Mouse (Mus musculus) ES-Bruce4 (cell line): ENCODE data around the gene Ttbk1. TPM values are rescaled to one million over a fixed set of nuclear protein-coding genes. Genes with fewer than 3 reads are reported as not detected.

Source experiments
- H3K27ac ChIP-seq: 2 replicates; pipeline ENCODE4 v1.5.1; 2012; ENCODE audit warnings: low read length, inconsistent platforms; ENCODE audit not compliant: insufficient read depth
- H3K27me3 ChIP-seq: 2 replicates; pipeline ENCODE4 v1.6.1; 2012; ENCODE audit warnings: mild to moderate bottlenecking, low read length, inconsistent platforms; ENCODE audit not compliant: control insufficient read depth, poor library complexity, insufficient read depth, severe bottlenecking
- H3K36me3 ChIP-seq: 2 replicates; pipeline ENCODE4 v1.6.1; 2012; ENCODE audit warnings: inconsistent platforms, mild to moderate bottlenecking, low read length, moderate library complexity; ENCODE audit not compliant: control insufficient read depth, poor library complexity, insufficient read depth, severe bottlenecking
- H3K4me1 ChIP-seq: one replicate; pipeline ENCODE4 v1.8.1; 2011; ENCODE audit warnings: low read length; ENCODE audit not compliant: control insufficient read depth, insufficient read depth
- H3K4me3 ChIP-seq: 2 replicates; pipeline ENCODE4 v1.5.1; 2011; ENCODE audit warnings: low read depth, mild to moderate bottlenecking, low read length
- H3K9ac ChIP-seq: 2 replicates; pipeline ENCODE4 v1.6.1; 2012; ENCODE audit warnings: low read depth, mild to moderate bottlenecking, inconsistent platforms; ENCODE audit not compliant: poor library complexity, severe bottlenecking
- H3K9me3 ChIP-seq: replicated peaks from 2 replicates; pipeline ENCODE4 v1.6.1; 2012; ENCODE audit warnings: mild to moderate bottlenecking, low read length, inconsistent platforms; ENCODE audit not compliant: control insufficient read depth, poor library complexity, insufficient read depth, severe bottlenecking
- CTCF ChIP-seq: IDR thresholded peaks from one replicate; pipeline ENCODE4 v1.8.1; 2011; ENCODE audit warnings: low read depth, low read length
- EP300 ChIP-seq: IDR thresholded peaks from 2 replicates; pipeline ENCODE4 v1.6.1; 2011; ENCODE audit warnings: low read depth, low read length; ENCODE audit not compliant: insufficient read depth
- POLR2A ChIP-seq: IDR thresholded peaks from one replicate; pipeline ENCODE4 v1.8.1; 2011; ENCODE audit warnings: low read length; ENCODE audit not compliant: insufficient read depth
- polyA plus RNA-seq: library from polyadenylated mRNA; stranded (reverse); fragments of >200 nt; gene quantifications from 2 replicates; pipeline ENCODE4 v1.2.4, GENCODE M21; 2011; ENCODE audit warnings: low read depth; ENCODE audit not compliant: missing spikeins, insufficient read depth, insufficient read length

Ttbk1 gene
- polyA plus RNA-seq, 1 experiment = 0.90 TPM

- no peak overlapping the region for H3K27ac ChIP-seq
- TF ChIP-seq EP300 (no peak), POLR2A (no peak), CTCF (no peak)
- H3K4me1 ChIP-seq = peaks cover 8% of the 10 kb centered on the region
- H3K27me3 ChIP-seq = no peaks in the 10 kb centered on the region
- H3K9me3 ChIP-seq = no peaks in the 10 kb centered on the region
- no peaks in the 10 kb centered on the region for H3K36me3 ChIP-seq
- H3K9ac ChIP-seq = peak overlapping the region; percentile 33
- no peak overlapping the region for H3K4me3 ChIP-seq
Observed at GRCm38 (mm10) chr17:46454539-46454938, 32.9 kb downstream of the Ttbk1 start.

GRCm38 (mm10) chr17:46453970-46454411 lies 33.5 kb downstream of the Ttbk1 start:
- Histone ChIP-seq H3K4me3 (no peak overlapping the region), H3K4me1 (peaks cover 8% of the 10 kb centered on the region), H3K9ac (peak overlapping the region; percentile 33; the same call in 1 of the 2 replicates), H3K27ac (no peak overlapping the region), H3K36me3 (no peaks in the 10 kb centered on the region), H3K27me3 (no peaks in the 10 kb centered on the region), H3K9me3 (no peaks in the 10 kb centered on the region)
- TF ChIP-seq EP300 (no peak), CTCF (no peak), POLR2A (no peak)

DNA sequence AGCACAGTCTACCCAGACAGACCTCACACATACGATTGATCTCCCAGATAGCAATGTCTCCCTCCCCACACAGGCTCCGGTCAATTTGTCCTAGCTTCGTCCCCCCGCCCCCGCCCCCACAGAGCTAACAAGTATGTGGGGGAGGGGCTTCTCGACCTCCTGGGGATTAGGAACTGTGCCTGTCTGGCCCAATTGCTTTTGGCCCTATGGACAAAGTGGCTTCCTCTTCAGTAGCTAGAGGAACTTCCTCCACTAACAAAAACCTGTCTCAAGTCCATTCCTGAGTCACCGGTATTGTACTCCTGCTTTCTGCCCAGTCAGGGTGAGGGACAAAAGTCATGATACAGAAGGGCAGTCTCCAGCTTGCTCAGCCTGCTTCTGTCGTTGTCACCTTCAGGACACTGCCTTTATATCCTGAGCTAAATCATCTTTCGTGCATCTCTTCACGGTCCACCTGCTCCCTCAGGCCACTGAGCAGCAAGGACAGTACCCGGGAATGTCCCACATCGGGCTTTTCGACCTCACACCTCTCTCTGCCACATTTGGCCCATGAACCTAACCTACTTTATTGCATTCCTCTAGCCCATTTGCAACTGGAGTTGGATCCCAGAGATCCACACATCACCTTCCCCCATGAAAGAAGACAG lies 34.0 kb downstream of the Ttbk1 start:
- peaks cover 8% of the 10 kb centered on the region for H3K4me1 ChIP-seq
- no peak overlapping the region for H3K27ac ChIP-seq

GRCm38 (mm10) chr17:46452683-46453082 lies 34.8 kb downstream of the Ttbk1 start:
- Histone ChIP-seq H3K4me3 (no peak overlapping the region), H3K27ac (no peak overlapping the region), H3K27me3 (no peaks in the 10 kb centered on the region), H3K36me3 (no peaks in the 10 kb centered on the region), H3K4me1 (peaks cover 8% of the 10 kb centered on the region), H3K9me3 (no peaks in the 10 kb centered on the region), H3K9ac (no peak overlapping the region)
- TF ChIP-seq POLR2A (no peak), EP300 (no peak), CTCF (no peak)

More for the DNA sequence above, 34.0 kb downstream of the Ttbk1 start:
- no peak overlapping the region for H3K9ac ChIP-seq
- no peak for TF ChIP-seq POLR2A
- no peak for TF ChIP-seq CTCF
- no peak for TF ChIP-seq EP300
- H3K36me3 ChIP-seq = no peaks in the 10 kb centered on the region
- H3K4me3 ChIP-seq = no peak overlapping the region
- H3K27me3 ChIP-seq = no peaks in the 10 kb centered on the region
- no peaks in the 10 kb centered on the region for H3K9me3 ChIP-seq

GRCm38 (mm10) chr17:46446264-46446663 lies 41.2 kb downstream of the Ttbk1 start:
- Histone ChIP-seq H3K27me3 (no peaks in the 10 kb centered on the region), H3K36me3 (no peaks in the 10 kb centered on the region), H3K9ac (no peak overlapping the region)

GRCm38 (mm10) chr17:46444839-46445579 lies 42.5 kb downstream of the Ttbk1 start:
- H3K36me3 ChIP-seq = no peaks in the 10 kb centered on the region

More at GRCm38 (mm10) chr17:46446264-46446663, 41.2 kb downstream of the Ttbk1 start:
- TF ChIP-seq CTCF (no peak), POLR2A (no peak), EP300 (no peak)
- Histone ChIP-seq H3K27ac (no peak overlapping the region), H3K4me3 (no peak overlapping the region), H3K4me1 (no peaks in the 10 kb centered on the region), H3K9me3 (no peaks in the 10 kb centered on the region)

More at GRCm38 (mm10) chr17:46444839-46445579, 42.5 kb downstream of the Ttbk1 start:
- no peaks in the 10 kb centered on the region for H3K9me3 ChIP-seq
- no peaks in the 10 kb centered on the region for H3K27me3 ChIP-seq
- H3K27ac ChIP-seq = no peak overlapping the region
- H3K9ac ChIP-seq = peak overlapping the region; percentile 20
- H3K4me1 ChIP-seq = no peaks in the 10 kb centered on the region
- TF ChIP-seq CTCF = no peak
- no peak for TF ChIP-seq POLR2A
- TF ChIP-seq EP300 = no peak
- H3K4me3 ChIP-seq = peak overlapping the region; percentile 23
